Mouse (Mus musculus) small intestine, adult 2 months (tissue): Measurements from ENCODE around the gene Stk38.

ENCODE experiments used
- CTCF ChIP-seq: fragments of 200-500 bp; IDR thresholded peaks from 2 replicates; pipeline ENCODE4 v1.5.1; 2012; ENCODE audit warnings: low read depth, mild to moderate bottlenecking, control low read depth, inconsistent platforms, low read length, moderate library complexity, mixed read lengths; ENCODE audit not compliant: insufficient replicate concordance, insufficient read length; ENCODE audit errors: extremely low read depth
- POLR2A ChIP-seq: fragments of 200-500 bp; IDR thresholded peaks from 2 replicates; pipeline ENCODE4 v1.6.1; 2012; ENCODE audit warnings: low read depth, mild to moderate bottlenecking, control low read depth, inconsistent platforms, low read length, moderate library complexity

DNA sequence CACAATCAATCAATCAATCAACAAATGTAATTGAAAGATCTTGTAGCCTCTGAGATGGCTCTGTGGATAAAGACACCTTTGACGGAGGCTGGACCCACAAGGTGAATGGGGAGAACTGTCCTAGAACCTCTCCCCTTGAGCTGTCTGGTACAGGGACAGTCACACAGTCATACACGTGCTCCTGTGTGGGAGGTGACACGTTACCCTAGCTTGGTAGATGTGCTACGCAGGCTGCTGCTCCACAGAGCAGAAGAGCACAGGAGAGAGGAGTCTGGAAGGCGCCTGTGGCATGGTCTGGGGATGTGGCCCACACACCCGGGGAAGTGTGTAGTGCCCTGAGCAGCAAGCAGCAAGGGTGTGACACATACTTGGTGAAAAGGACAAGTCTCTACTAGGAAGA lies 46.6 kb upstream of the Stk38 start:
- TF ChIP-seq CTCF (no peak), POLR2A (no peak)
